Mouse (Mus musculus): ENCODE results near the gene Ube2l3. TPM values are rescaled to one million over a fixed set of nuclear protein-coding genes. Genes with fewer than 3 reads are reported as not detected.

Ube2l3 gene
- 169 and 186 TPM in 2 replicates for polyA plus RNA-seq (2015; fragmentation: Nextera tagmentation; extraction: Ambion mirVana)

DNA sequence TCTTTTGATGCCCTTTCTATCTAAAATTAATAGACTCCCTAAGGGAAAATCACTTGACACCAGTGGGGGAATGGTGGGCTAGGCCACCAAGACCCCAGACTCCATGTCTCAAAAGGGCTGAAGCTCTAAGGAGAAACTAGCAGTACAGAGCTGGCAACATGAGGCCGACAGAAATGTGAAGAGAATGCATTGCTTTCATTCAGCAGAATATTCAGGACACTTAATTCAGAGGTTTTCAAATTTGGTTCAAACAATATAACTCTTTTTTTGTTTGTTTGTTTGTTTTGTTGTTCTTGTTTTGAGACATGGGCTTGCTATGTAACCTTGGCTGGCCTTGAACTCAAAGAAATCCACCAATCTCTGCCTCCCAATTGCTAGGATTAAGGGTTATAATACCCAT lies at the start of gene Ube2l3:
Ube2l3 (minus strand) TSS at position 101 of the 400 bp plus-strand sequence.
- H3K4me1 ChIP-seq (replicated peaks), result peaks cover 33% of the 10 kb centered on the region
- H3K27me3 ChIP-seq, result peaks cover 15% of the 10 kb centered on the region
- H3K36me3 ChIP-seq (replicated peaks), result 0 out of 2 replicates have a peak, but pooled peaks cover 7% of the 10 kb centered on the region
- H3K9ac ChIP-seq, result peak within 1 kb of the TSS; percentile 98; the same call in 1 of the 2 replicates
- H3K4me3 ChIP-seq (replicated peaks), result peak within 1 kb of the TSS; percentile 93
- peak within 1 kb of the TSS; percentile 83 for H3K27ac ChIP-seq (replicated peaks)
- peak within 1 kb of the TSS; percentile 77 for H3K4me2 ChIP-seq
- no peak for ATAC-seq (ENCODE audit: insufficient read depth)
- no peaks in the 10 kb centered on the region for H3K9me3 ChIP-seq (replicated peaks)
- 65% methylated on average over 1 of the region's 1 CpGs for WGBS (ENCODE audit: insufficient replicate concordance)

DNA sequence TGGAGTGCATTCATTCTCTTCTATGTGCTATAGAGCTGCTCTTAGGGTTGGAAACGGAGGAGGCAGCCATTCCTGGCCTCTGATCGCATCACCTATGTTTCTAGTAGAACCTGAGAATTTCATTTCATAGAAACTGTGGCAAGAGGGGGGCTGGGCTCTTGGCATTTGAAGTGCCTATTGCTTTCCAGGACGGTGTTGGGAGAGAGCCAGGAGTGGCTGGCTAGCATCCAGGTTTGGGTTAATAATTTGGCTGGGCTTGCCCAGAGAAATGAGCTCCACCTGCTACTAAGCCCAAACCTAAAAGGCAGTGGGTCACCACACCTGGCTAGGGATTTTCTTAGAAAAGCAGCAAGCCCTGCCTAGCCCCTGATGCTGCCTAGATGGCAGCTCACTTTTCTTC lies 49.1 kb upstream of the Ube2l3 start:
- Histone ChIP-seq H3K9ac (peak overlapping the region; percentile 35; the same call in 1 of the 2 replicates), H3K4me1 (replicated peaks) (peaks cover 89% of the 10 kb centered on the region), H3K4me2 (peak overlapping the region; percentile 46), H3K27ac (replicated peaks) (peak overlapping the region; percentile 71), H3K27me3 (no peaks in the 10 kb centered on the region), H3K4me3 (replicated peaks) (no peak overlapping the region), H3K9me3 (replicated peaks) (no peaks in the 10 kb centered on the region), H3K36me3 (replicated peaks) (no peaks in the 10 kb centered on the region)
- WGBS (ENCODE audit: insufficient replicate concordance), result 64% methylated on average over 3 of the region's 3 CpGs
- no peak; the same call in 1 of the 2 replicates for ATAC-seq (ENCODE audit: insufficient read depth)

DNA sequence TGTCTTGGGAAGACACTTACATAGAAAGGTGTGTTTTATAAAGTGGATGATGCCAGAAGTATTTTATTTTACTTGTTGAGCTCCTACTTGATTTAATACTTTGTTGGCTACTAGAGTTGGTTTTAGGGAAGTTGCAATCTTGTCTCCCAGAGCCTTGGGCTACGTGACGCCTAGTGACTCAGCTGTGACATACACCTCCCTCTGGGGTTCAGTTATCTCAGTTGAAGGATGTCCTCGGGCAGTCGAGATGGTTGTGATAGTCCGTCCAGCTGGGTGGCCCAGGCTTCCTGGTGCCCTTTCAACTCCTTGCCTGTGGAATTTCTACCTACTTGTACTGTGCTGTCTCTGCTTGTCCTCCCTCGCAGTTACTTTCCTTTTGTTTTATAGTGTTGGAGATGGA lies 46.7 kb upstream of the Ube2l3 start:
- Histone ChIP-seq H3K4me2 (peak overlapping the region; percentile 37), H3K9ac (no peak overlapping the region), H3K4me3 (replicated peaks) (no peak overlapping the region), H3K9me3 (replicated peaks) (no peaks in the 10 kb centered on the region), H3K4me1 (replicated peaks) (peaks cover 83% of the 10 kb centered on the region), H3K27me3 (no peaks in the 10 kb centered on the region), H3K36me3 (replicated peaks) (no peaks in the 10 kb centered on the region), H3K27ac (replicated peaks) (peak overlapping the region; percentile 48)
- peak; percentile 63 for ATAC-seq (ENCODE audit: insufficient read depth)
- WGBS (ENCODE audit: insufficient replicate concordance), result 8% methylated on average over 6 of the region's 6 CpGs

DNA sequence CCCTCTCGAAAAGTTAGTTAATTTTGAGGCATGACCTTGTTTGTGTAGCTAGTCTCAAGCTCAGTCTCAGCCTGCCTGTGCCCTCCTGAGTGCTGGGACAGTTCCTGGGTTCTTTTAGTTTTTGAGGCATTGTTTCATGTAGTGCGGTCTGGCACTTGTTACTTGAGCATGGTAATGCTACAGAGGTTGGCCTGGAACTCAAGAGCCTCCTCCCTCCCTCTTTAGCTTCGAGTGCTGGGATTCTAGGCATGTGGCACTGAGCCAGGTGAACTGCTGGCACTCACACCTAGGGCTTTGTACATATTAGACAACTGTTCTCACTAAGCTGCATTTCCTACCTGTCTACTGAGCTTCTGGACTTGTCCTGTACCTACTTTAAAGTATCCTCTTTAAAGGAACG lies 45.3 kb upstream of the Ube2l3 start:
- ATAC-seq (ENCODE audit: insufficient read depth), result no peak
- no peaks in the 10 kb centered on the region for H3K36me3 ChIP-seq (replicated peaks)
- WGBS (ENCODE audit: insufficient replicate concordance), result 60% methylated on average over 4 of the region's 4 CpGs
- 0 out of 2 replicates have a peak overlapping the region, but pooled peaks have one; percentile 11 for H3K27ac ChIP-seq (replicated peaks)
- H3K4me1 ChIP-seq (replicated peaks), result peaks cover 74% of the 10 kb centered on the region
- no peaks in the 10 kb centered on the region for H3K9me3 ChIP-seq (replicated peaks)
- no peak overlapping the region for H3K9ac ChIP-seq
- no peak overlapping the region for H3K4me3 ChIP-seq (replicated peaks)
- H3K27me3 ChIP-seq, result no peaks in the 10 kb centered on the region
- no peak overlapping the region for H3K4me2 ChIP-seq

DNA sequence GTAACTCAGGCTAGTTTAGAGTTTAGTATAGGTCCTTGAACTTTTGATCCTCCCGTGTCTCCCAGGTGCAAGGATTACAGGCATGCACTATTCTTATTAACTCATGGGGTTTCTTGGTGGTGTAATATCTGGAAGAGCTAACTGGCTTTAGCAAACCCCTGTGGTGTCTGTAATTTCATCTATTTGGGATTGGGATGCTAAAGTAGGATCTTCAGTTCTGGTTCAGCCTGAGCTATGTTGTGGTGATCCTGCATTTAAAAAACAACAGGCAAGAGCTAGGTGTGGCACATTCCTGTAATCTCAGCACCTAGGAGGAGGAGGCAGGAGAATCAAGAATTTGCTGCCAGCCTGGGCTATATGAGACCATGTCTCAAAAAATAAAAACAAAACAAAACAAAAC lies 42.5 kb upstream of the Ube2l3 start:
- ATAC-seq (ENCODE audit: insufficient read depth), result no peak
- Histone ChIP-seq H3K27ac (replicated peaks) (no peak overlapping the region), H3K4me3 (replicated peaks) (no peak overlapping the region), H3K36me3 (replicated peaks) (no peaks in the 10 kb centered on the region), H3K4me2 (no peak overlapping the region), H3K9me3 (replicated peaks) (no peaks in the 10 kb centered on the region), H3K4me1 (replicated peaks) (peaks cover 60% of the 10 kb centered on the region), H3K9ac (no peak overlapping the region), H3K27me3 (no peaks in the 10 kb centered on the region)
- 71% methylated on average over 1 of the region's 1 CpGs for WGBS (ENCODE audit: insufficient replicate concordance)

DNA sequence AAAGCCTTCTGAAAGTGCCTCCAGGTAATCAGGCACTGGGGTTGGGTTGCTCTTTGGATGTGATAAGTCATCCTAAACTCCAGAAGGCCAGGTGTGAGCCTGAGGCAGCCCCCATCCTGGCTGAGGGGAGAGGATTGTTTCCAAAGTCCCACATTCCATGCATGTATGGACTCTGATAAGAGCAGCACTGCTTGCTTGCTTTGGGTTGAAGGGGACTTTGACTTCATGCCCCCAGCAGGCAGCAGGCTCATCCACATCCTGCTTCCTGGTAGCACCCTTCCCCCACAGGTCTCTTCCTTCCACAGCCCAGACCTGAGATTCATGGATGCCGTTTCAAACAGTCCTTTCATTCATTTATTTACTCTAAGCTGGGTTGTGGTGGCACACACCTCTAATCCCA lies 41.3 kb upstream of the Ube2l3 start:
- Histone ChIP-seq H3K36me3 (replicated peaks) (no peaks in the 10 kb centered on the region), H3K4me1 (replicated peaks) (peaks cover 60% of the 10 kb centered on the region), H3K27ac (replicated peaks) (peak overlapping the region; percentile 72), H3K4me3 (replicated peaks) (no peak overlapping the region), H3K9me3 (replicated peaks) (no peaks in the 10 kb centered on the region), H3K27me3 (no peaks in the 10 kb centered on the region), H3K9ac (no peak overlapping the region), H3K4me2 (no peak overlapping the region)
- ATAC-seq (ENCODE audit: insufficient read depth), result peak; percentile 78
- WGBS (ENCODE audit: insufficient replicate concordance), result 26% methylated on average over 1 of the region's 1 CpGs

DNA sequence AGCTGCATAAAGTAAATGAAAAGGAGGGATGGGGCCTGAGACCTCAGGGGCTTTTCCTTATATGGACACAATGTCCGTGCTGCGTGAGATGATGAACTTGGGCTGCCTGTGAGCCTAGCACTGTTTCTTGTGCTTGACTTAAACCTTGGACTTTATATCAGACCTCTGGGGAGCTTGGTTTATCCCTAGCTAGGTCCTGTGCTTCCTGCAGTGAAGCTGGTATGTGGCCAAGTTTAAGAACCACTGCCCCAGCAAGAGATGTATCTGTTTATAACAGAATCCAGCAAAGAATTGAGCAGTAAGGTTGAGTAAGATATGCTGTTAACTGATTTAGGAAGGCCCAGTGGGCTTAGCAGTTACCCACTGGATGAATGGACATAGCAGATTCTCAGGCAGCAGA lies 37.0 kb upstream of the Ube2l3 start:
- H3K36me3 ChIP-seq (replicated peaks), result no peaks in the 10 kb centered on the region
- no peak overlapping the region for H3K4me3 ChIP-seq (replicated peaks)
- no peak overlapping the region for H3K27ac ChIP-seq (replicated peaks)
- no peaks in the 10 kb centered on the region for H3K9me3 ChIP-seq (replicated peaks)
- 64% methylated on average over 2 of the region's 2 CpGs for WGBS (ENCODE audit: insufficient replicate concordance)
- no peak overlapping the region for H3K4me2 ChIP-seq
- peaks cover 72% of the 10 kb centered on the region for H3K4me1 ChIP-seq (replicated peaks)
- peaks cover 9% of the 10 kb centered on the region; the same call in 1 of the 2 replicates for H3K27me3 ChIP-seq
- no peak overlapping the region for H3K9ac ChIP-seq
- no peak for ATAC-seq (ENCODE audit: insufficient read depth)

DNA sequence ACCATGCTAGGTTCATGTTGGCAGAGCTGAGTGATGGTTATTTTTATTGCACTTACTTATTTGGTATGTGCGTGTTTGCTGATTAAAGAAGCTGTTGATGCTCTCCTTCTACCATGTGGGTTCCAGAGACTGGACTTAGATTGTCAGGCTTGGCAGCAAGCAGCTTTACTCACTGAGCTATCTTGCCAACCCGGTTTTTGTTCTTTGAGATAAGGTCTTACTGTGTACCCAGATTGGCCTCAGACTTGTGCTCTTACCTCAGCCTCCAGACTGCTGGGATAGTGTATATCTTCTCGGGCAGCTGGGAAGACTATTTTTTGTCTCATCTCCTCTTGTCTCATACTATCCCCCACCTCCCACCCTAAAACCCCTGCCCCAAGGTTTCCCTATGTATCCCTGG lies 35.2 kb upstream of the Ube2l3 start:
- H3K4me2 ChIP-seq, result no peak overlapping the region
- WGBS (ENCODE audit: insufficient replicate concordance), result 15% methylated on average over 3 of the region's 3 CpGs
- no peak overlapping the region for H3K9ac ChIP-seq
- H3K36me3 ChIP-seq (replicated peaks), result no peaks in the 10 kb centered on the region
- H3K4me1 ChIP-seq (replicated peaks), result peaks cover 83% of the 10 kb centered on the region
- H3K27ac ChIP-seq (replicated peaks), result 0 out of 2 replicates have a peak overlapping the region, but pooled peaks have one; percentile 20
- H3K9me3 ChIP-seq (replicated peaks), result no peaks in the 10 kb centered on the region
- H3K4me3 ChIP-seq (replicated peaks), result no peak overlapping the region
- peak; percentile 53 for ATAC-seq (ENCODE audit: insufficient read depth)
- H3K27me3 ChIP-seq, result peaks cover 14% of the 10 kb centered on the region; the same call in 1 of the 2 replicates

DNA sequence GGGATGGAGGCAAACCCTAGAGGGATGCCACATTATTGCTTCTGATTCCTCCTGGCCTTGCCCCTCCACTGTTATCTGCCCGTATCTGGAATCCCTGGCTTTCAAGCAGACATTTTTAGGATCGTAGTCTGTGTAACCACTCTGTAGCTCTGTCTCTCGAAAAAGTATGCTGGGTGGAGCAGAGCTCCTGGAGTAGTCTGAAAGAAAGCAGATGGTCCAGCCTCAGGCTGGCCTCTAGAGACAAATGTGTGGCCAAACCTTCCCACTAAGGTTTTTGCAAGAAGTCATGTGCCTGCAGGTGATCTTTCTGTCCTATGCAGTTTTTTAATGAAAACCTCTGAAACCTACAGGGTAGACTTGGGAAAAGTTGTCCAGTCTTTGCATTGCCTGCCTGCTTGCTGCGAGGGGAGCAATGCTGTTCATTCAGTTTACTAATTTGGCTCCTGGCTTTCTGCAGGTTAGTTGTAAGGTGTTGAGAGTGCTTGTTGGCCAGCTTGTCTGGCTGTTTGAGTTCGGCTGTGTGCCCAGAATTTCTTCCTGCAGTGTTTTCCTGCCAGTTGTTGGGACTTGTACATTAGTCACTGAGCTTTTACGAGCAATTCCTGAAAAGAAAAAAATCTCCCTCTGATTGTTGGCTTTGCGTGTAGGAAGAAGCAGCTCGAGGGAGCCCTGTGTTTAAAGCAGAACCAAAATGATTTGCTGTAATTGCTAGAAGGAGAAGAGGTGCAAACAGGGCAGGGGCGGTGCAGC lies 32.6 kb upstream of the Ube2l3 start:
- Histone ChIP-seq H3K9ac (peak overlapping the region; percentile 22; the same call in 1 of the 2 replicates), H3K4me3 (replicated peaks) (peak overlapping the region; percentile 86), H3K4me2 (peak overlapping the region; percentile 97), H3K4me1 (replicated peaks) (peaks cover 74% of the 10 kb centered on the region), H3K9me3 (replicated peaks) (no peaks in the 10 kb centered on the region), H3K36me3 (replicated peaks) (no peaks in the 10 kb centered on the region), H3K27ac (replicated peaks) (no peak overlapping the region), H3K27me3 (peaks cover 14% of the 10 kb centered on the region)
- 45% methylated on average over 9 of the region's 9 CpGs for WGBS (ENCODE audit: insufficient replicate concordance)
- ATAC-seq (ENCODE audit: insufficient read depth), result no peak

DNA sequence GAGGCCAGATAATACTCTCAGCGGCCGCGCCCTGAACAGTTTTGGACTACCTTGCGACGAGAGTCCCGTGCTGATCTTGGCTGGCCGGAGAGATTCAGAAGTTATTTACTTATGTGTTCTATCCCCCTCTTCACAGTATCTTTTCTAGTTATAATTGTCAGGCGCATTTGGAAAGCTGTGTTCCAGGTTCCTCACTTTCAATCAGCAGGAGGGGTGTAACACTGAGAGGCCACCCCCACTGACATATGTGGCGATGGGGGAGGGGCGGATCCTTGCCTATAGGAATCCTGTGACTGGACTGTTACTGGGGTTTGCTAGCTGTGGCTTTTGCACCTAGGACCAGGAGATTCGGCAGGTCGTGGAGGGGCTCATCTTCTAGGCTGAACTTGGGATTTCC lies 32.0 kb upstream of the Ube2l3 start:
- Histone ChIP-seq H3K4me2 (peak overlapping the region; percentile 97), H3K9ac (peak overlapping the region; percentile 80), H3K4me1 (replicated peaks) (peaks cover 68% of the 10 kb centered on the region), H3K4me3 (replicated peaks) (peak overlapping the region; percentile 86), H3K36me3 (replicated peaks) (no peaks in the 10 kb centered on the region), H3K27me3 (peaks cover 14% of the 10 kb centered on the region), H3K9me3 (replicated peaks) (no peaks in the 10 kb centered on the region), H3K27ac (replicated peaks) (0 out of 2 replicates have a peak overlapping the region, but pooled peaks have one; percentile 80)
- WGBS (ENCODE audit: insufficient replicate concordance), result 2% methylated on average over 12 of the region's 12 CpGs
- no peak for ATAC-seq (ENCODE audit: insufficient read depth)

DNA sequence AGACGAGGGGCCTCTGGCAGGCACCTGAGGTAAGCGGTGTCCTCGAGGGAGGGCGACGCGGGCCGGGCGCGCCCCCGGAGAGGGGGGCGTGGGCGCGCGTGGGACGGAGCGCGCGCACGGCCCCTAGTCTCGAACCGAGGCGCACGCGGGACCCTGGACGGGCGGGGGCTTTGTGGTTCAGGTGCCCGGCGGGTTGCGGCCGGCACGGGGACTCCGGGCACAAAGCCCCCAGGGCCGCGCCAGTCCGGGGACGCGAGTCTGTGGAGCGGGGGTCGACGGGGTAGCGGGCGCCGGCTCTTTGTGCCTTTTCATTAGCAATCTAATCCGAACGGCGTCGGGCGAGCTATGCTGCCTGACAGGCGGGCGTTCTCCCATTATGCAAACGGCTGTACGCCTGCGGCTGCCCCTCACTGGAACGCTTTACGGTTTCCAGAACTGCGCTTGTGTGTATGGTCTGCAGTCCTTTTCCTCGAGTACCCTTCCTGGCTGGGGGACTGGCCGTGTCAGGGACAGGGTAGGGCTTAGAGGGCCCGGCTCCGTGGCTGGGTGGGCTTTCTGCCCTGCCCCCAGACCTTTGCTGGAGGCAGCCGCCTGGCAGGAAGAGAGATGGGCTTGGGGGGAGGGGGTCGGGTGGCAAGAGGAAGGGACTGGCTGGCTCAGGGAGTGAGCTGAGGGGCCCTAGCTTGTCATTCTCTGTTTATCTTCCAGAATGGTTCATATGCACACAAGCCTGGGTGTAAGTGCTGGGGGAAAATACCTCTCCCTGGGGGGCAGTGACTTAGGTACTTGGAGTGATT lies 31.5 kb upstream of the Ube2l3 start:
- Histone ChIP-seq H3K4me3 (replicated peaks) (peak overlapping the region; percentile 86), H3K4me1 (replicated peaks) (peaks cover 62% of the 10 kb centered on the region), H3K4me2 (peak overlapping the region; percentile 97), H3K9ac (peak overlapping the region; percentile 80), H3K27me3 (peaks cover 14% of the 10 kb centered on the region), H3K36me3 (replicated peaks) (no peaks in the 10 kb centered on the region), H3K27ac (replicated peaks) (peak overlapping the region; percentile 80), H3K9me3 (replicated peaks) (no peaks in the 10 kb centered on the region)
- under 1% methylated on average over 59 of the region's 62 CpGs for WGBS (ENCODE audit: insufficient replicate concordance)
- ATAC-seq (ENCODE audit: insufficient read depth), result peak; percentile 14
